Mouse (Mus musculus) G1E (cell line): Measurements from ENCODE around the gene Axdnd1.

Experiments
- CTCF ChIP-seq: IDR thresholded peaks from 2 replicates; pipeline ENCODE4 v1.5.1; 2012; ENCODE audit warnings: low read depth, low read length, inconsistent platforms, mixed read lengths
- GATA1 ChIP-seq: IDR thresholded peaks from 2 replicates; pipeline ENCODE4 v1.6.1; 2012; ENCODE audit warnings: borderline replicate concordance, low read length, inconsistent platforms, mixed read lengths
- TAL1 ChIP-seq: conservative IDR thresholded peaks from 2 replicates; pipeline ENCODE4 v1.6.1; 2012; ENCODE audit warnings: low read depth, low read length, inconsistent platforms, mixed read lengths

DNA sequence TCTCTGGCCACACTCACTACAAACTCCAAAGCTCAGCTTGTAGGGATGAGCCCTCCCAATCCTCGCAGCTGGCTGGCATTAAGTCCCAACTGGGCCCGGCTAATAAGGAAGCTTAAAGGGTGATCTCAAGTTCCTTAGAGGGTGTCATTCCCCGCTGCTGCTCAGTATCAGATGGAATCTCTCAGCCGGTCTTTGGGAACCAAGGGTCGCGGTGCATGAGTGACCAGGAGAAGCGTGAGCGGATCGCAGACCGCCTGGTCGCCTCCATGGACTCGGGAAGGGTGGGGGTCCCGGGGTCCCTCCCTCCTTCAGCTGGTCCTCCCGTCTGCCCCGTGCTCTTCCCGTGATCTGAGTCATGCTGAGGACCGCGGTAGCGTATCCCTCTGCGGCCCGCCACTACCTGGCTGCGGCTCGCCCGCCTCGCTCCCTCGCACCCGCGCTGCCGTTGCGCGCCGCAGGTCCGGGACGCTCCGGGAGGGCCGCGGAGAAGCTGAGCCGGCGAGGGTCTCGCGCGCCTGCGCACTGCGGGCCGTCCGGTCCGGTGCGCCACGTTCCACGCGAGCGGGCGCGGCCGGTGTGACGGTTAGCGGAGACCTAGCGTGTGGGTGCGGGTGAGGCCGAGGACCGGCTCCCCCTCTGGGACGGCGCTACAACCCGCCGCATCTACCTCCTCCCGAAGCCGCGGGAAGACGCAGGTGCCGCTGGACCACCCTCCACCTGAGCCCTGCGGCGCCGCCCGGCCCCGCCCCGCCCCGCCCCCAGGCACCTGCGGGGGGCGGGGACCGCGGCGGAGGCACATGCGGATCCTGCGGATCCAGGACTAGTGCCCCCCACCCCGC lies 117.8 kb downstream of the Axdnd1 start, which contains the start of gene Tdrd5:
- TF ChIP-seq CTCF (no peak), GATA1 (no peak), TAL1 (no peak)
